Mouse (Mus musculus) cerebellum, adult 11 months (tissue): Measurements from ENCODE around the gene Rdh16f1.
"Not testable (repeated sequence)": the region's sequence is repeated elsewhere in the genome, so short reads cannot be mapped to it uniquely, and the experiment has no call there.

Experiments
- DNase-seq: peaks from one replicate; pipeline ENCODE4 v3.0.0; 2022

Gene Rdh16f1

DNA sequence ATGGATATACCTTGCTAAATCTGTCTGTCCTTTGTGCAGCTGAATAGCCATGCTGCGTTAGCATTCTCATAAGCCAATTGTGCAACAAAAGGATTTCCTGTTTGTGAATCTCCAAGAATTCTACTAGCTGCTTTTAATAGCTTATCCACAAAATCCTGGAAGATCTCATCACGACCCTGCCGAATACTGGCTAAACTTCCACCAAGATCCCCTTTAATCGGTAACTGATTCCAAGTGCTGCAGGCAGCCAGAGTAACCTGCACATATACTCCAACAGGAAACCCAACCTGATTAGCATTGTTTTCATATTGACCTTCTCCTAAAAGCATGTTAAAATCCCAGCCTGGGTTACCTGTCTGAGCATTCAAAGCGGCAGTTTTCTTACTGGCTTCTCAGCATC, 75.7 kb downstream of the Rdh16f1 start:
- DNase-seq, result no peak

DNA sequence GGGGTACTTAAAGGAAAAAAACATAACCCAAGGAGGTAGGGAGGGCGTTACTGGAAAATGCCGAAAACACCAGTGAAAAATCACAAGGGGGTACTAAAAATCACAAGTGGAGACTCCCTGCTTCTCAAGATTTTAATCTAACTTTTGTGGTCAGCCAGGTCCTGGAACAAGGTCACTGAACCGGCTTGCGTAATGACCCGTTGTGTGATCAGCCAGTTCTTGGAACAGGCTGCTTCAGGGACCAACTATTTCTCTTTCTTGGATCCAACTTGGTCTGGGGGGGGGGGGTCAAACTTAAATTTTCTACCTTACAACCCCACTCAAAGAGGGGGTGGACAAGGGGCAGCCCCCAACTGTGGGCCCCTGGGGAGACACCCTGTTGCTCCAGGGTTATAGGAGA, 78.2 kb downstream of the Rdh16f1 start:
- not testable (repeated sequence) for DNase-seq

DNA sequence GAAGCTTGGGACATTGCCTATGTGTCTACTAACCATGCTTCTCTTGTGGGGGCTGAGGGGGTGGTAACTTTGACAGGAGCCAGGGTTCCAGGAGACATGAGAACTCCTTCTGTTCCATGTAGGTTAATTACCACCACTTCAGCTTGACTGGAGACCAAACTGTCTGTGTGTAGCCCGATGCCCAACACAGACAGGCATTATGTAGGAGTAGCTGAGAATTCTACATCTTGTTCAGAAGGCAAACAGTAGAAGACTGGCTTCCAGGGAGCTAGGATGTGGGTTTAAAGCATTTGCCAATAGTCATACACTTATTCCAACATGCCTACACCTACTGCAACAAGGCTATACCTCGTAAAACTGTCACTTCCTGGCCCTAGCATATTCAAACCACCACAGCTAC, 79.0 kb downstream of the Rdh16f1 start:
- DNase-seq, result no peak

DNA sequence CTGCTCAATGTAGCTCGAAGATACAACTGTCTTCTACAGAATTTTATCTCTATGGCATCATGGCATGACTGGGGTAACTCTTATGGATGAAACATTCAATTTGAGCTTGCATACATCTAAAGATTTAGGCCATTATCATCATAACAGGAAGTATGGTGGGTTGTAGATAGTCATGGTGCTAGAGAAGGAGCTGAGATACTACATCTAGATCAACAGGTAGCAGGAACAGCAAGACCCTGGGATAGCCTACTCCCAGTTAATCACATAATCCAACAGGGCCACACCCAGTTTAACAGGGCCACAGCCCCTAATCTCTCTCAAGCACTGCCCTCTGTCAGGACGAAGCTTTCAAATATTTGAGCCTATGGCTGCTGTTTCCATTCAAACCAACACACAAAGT, 81.2 kb downstream of the Rdh16f1 start:
- DNase-seq, result no peak
